Mouse (Mus musculus): ENCODE data around the gene Babam1. TPM values are rescaled to one million over a fixed set of nuclear protein-coding genes. Genes with fewer than 3 reads are reported as not detected.

The Babam1 gene
- 70.3 TPM for polyA plus RNA-seq (2017; shearing (Covaris generic))

DNA sequence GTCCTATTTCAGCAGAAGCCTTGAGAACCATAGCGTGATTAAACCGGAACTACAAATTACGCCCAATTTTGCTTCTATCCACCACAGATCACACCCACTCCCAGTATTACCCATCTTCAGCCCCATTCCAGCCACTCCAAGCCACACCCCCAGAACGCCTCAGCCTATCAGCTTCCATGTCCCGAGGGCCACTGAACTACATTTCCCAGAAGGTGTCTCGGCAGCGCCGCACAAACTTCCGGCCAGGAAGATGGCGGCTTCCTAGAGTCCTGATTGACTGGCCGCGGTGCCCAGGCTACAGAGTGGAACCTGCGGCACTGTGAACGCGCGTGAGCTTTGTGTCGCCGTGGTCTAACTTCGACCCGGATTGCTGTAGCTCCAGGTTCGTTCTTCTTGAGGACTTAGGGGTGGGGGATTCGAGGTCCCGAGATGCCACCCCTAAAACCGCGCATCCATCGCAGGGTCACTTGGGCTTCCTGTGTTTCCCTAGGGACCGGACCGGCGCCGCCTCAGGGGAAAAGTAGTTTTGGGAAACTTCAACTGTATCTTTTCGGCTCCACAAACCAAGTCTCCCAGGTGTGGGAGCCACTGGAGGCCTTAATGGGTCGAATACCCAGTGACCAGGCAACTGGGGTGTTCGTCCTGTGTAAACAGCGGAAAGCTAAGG is at the start of gene Babam1:
Gene Babam1, plus strand, starts transcription at position 223 of the 667 bp plus-strand sequence.

DNA sequence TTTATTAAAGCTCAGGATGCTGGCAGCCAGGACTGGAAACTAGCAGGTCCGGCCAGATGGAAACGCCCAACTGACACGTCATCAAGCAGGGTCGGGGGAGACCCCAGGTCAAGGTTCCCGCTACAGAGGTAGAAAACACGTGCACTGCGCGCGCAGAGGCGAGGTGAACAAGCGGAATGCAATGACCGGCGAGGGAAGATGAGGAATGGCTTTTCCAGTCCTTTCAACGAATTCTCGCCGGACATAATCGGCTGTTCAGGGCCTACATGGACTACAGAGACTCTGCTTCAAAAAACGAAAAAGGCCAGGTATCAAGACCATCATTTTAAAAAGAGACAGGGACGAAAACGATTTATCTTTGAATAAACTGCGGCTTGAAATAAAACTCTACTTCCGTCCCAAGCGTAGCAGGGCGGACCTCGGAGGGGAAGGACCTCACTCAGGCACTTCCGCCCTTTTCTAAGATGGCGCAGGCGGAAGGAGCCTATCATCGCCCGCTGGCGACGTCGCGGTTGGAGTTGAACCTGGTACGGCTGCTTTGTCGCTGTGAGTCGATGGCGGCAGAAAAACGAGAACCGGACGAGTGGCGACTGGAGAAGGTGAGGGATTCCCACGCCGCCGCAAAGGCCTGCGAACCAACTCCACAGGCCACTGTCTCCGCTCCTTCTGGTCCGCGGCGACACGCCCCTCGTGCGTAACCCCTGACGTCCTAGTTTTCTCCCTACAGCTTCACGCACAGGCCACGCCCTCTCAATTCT is 29.7 kb upstream of the Babam1 start, which contains the start of gene Use1:
Gene Use1, plus strand, starts transcription at position 78 of the 758 bp plus-strand sequence.

GRCm38 (mm10) chr8:71371236-71371848 is 25.3 kb upstream of the Babam1 start, which contains the start of gene Ocel1:
Ocel1 (plus strand) TSS chr8:71371298.

DNA sequence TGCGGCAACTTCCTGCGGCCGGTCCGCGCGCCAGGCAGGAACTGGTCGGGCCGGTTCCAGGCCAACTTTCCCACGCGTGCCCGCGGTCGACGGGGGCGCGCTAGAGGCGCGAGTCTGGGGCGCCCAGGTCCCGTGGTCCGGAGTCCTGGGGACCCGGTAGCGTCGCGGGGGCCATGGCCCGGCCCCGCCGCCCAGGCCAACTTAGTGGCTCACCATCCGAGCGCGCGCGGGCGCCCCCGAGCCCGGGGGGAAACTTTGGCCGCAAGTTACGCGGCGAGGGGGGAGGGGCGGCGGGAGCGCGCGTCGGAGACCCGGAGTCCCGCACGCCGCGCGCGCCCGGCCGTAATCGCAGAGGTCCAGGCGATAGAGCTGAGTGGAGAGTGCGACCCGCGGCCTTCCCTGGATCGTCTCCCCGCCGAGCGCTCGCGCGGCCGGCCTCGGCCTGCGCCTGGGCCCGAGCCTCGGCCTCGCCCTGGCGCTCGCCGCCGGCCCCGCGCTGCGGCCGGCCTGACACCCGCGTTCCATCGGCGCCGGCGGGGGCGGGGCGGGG is 15.2 kb upstream of the Babam1 start, which contains the start of gene Nr2f6:
Gene Nr2f6, minus strand, starts transcription at position 540 of the 550 bp plus-strand sequence.

DNA sequence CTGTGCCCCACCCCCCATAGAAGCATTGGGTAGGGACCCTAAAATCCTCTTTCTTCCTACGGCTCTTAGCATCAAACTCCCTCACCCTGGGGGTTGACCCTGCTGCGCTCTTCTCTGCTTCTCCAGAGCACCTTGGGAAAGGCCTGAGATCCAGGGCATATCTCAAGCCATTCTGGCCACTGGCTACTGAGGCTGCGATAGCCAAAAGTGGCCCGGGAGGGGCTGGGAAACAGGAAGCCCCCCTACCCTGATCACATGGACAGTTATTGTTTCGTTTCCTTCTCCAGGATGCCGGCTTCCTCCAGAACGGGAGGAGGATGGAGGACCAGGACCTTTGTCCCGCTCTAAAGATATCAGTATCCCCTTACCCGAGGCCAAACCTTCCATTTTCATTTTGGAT is 1.0 kb upstream of the Babam1 start, which contains the start of gene Ushbp1:
Gene Ushbp1, minus strand, starts transcription at position 174 of the 400 bp plus-strand sequence.

GRCm38 (mm10) chr8:71405401-71406098 is 8.9 kb downstream of the Babam1 start, which contains the start of gene Ankle1:
Ankle1 (plus strand) TSS chr8:71406010.

Other genes with a start within 250 kb of the Babam1 start
- gene Myo9b, start 124.1 kb upstream of the Babam1 start, polyA plus RNA-seq (2017; shearing (Covaris generic)), result 69.4 TPM
- 23.8 TPM for gene Haus8, start 123.9 kb upstream of the Babam1 start, polyA plus RNA-seq (2017; shearing (Covaris generic))
- gene Use1, start 30.0 kb upstream of the Babam1 start, polyA plus RNA-seq (2017; shearing (Covaris generic)), result 230 TPM
- gene Ocel1, start 25.6 kb upstream of the Babam1 start, polyA plus RNA-seq (2017; shearing (Covaris generic)), result 22.9 TPM
- gene Nr2f6, start 14.9 kb upstream of the Babam1 start, polyA plus RNA-seq (2017; shearing (Covaris generic)), result 2.9 TPM
- 0.24 TPM for gene Ushbp1, start 1.1 kb upstream of the Babam1 start, polyA plus RNA-seq (2017; shearing (Covaris generic))
- gene Ankle1, start 9.1 kb downstream of the Babam1 start, polyA plus RNA-seq (2017; shearing (Covaris generic)), result 0.21 TPM
- gene Abhd8, start 66.8 kb downstream of the Babam1 start, polyA plus RNA-seq (2017; shearing (Covaris generic)), result 93.0 TPM
- 41.6 TPM for gene Mrpl34, start 68.1 kb downstream of the Babam1 start, polyA plus RNA-seq (2017; shearing (Covaris generic))
- gene Dda1, start 72.3 kb downstream of the Babam1 start, polyA plus RNA-seq (2017; shearing (Covaris generic)), result 153 TPM
- 14.2 TPM for gene Ano8, start 89.1 kb downstream of the Babam1 start, polyA plus RNA-seq (2017; shearing (Covaris generic))
- 5.4 TPM for gene Gtpbp3, start 91.2 kb downstream of the Babam1 start, polyA plus RNA-seq (2017; shearing (Covaris generic))
- gene Plvap, start 114.9 kb downstream of the Babam1 start, polyA plus RNA-seq (2017; shearing (Covaris generic)), result not detected
- gene Ccdc194, start 128.8 kb downstream of the Babam1 start, polyA plus RNA-seq (2017; shearing (Covaris generic)), result not detected
- 71.8 TPM for gene Bst2, start 140.6 kb downstream of the Babam1 start, polyA plus RNA-seq (2017; shearing (Covaris generic))
- gene Mvb12a, start 146.1 kb downstream of the Babam1 start, polyA plus RNA-seq (2017; shearing (Covaris generic)), result 44.2 TPM
- gene Tmem221, start 162.0 kb downstream of the Babam1 start, polyA plus RNA-seq (2017; shearing (Covaris generic)), result 1.5 TPM
- 0.25 TPM for gene Nxnl1, start 169.7 kb downstream of the Babam1 start, polyA plus RNA-seq (2017; shearing (Covaris generic))
- gene Slc27a1, start 172.0 kb downstream of the Babam1 start, polyA plus RNA-seq (2017; shearing (Covaris generic)), result 8.1 TPM
- 79.0 TPM for gene Pgls, start 195.3 kb downstream of the Babam1 start, polyA plus RNA-seq (2017; shearing (Covaris generic))
- 2.7 TPM for gene Fam129c, start 200.8 kb downstream of the Babam1 start, polyA plus RNA-seq (2017; shearing (Covaris generic))
- 49.3 TPM for gene Colgalt1, start 214.1 kb downstream of the Babam1 start, polyA plus RNA-seq (2017; shearing (Covaris generic))